Mouse (Mus musculus) G1E (cell line): ENCODE results near the gene Lrig1. TPM values are rescaled to one million over a fixed set of nuclear protein-coding genes. Genes with fewer than 3 reads are reported as not detected.

ENCODE experiments used
- ATAC-seq: 2 replicates; pipeline ENCODE4 v1.8.0; 2016; ENCODE audit warnings: mild to moderate bottlenecking; ENCODE audit not compliant: insufficient number of reproducible peaks, poor library complexity, low FRiP score, severe bottlenecking; ENCODE audit errors: extremely low read depth
- DNase-seq: peaks from one replicate; pipeline ENCODE4 v3.0.0; 2012; ENCODE audit warnings: low spot score
- H3K27me3 ChIP-seq: 2 replicates; pipeline ENCODE4 v1.6.1; 2012; ENCODE audit warnings: mild to moderate bottlenecking, low read length, inconsistent platforms; ENCODE audit not compliant: insufficient read depth
- H3K36me3 ChIP-seq: replicated peaks from 2 replicates; pipeline ENCODE3; 2012; ENCODE audit warnings: mild to moderate bottlenecking, inconsistent platforms
- H3K4me1 ChIP-seq: 2 replicates; pipeline ENCODE4 v1.6.1; 2012; ENCODE audit warnings: low read depth, low read length, inconsistent platforms, mixed read lengths; ENCODE audit not compliant: insufficient read depth
- H3K4me3 ChIP-seq: 2 replicates; pipeline ENCODE4 v1.5.1; 2012; ENCODE audit warnings: low read depth, mild to moderate bottlenecking, inconsistent platforms, low read length, moderate library complexity, mixed read lengths
- H3K9me3 ChIP-seq: replicated peaks from 2 replicates; pipeline ENCODE4 v1.6.1; 2012; ENCODE audit warnings: inconsistent platforms
- CTCF ChIP-seq: IDR thresholded peaks from 2 replicates; pipeline ENCODE4 v1.5.1; 2012; ENCODE audit warnings: low read depth, low read length, inconsistent platforms, mixed read lengths
- GATA1 ChIP-seq: IDR thresholded peaks from 2 replicates; pipeline ENCODE4 v1.6.1; 2012; ENCODE audit warnings: borderline replicate concordance, low read length, inconsistent platforms, mixed read lengths
- GATA2 ChIP-seq: IDR thresholded peaks from 2 replicates; pipeline ENCODE4 v1.6.1; 2012; ENCODE audit warnings: low read depth, low read length, inconsistent platforms, borderline replicate concordance
- POLR2AphosphoS5 ChIP-seq: IDR thresholded peaks from 2 replicates; pipeline ENCODE4 v1.6.1; 2012; ENCODE audit warnings: low read depth, low read length, inconsistent platforms; ENCODE audit not compliant: insufficient replicate concordance
- TAL1 ChIP-seq: conservative IDR thresholded peaks from 2 replicates; pipeline ENCODE4 v1.6.1; 2012; ENCODE audit warnings: low read depth, low read length, inconsistent platforms, mixed read lengths
- polyA plus RNA-seq: library from polyadenylated mRNA; stranded (reverse); fragments of >175 nt; gene quantifications from 2 replicates; pipeline ENCODE4 v1.2.3, GENCODE M21; 2012
- total RNA-seq, 2 experiments: library from RNA; stranded (forward) in 1 of 2; stranded (reverse) in 1 of 2; fragments of 200-1000 nt in 1 of 2; fragments of >200 nt in 1 of 2; fragmentation: Nextera tagmentation in 1 of 2; gene quantifications; 2 replicates each; pipeline ENCODE4 v1.2.3; 2014 to 2017

Gene Lrig1
- total and polyA plus RNA-seq, 3 experiments, result 7.0 to 23.6 (median 9.7) TPM

- peaks cover 4% of the 10 kb centered on the region for H3K36me3 ChIP-seq
- peak overlapping the region; percentile 82; the same call in 1 of the 2 replicates for H3K4me3 ChIP-seq
- DNase-seq (no peak), ATAC-seq (no peak)
- peaks cover 46% of the 10 kb centered on the region for H3K4me1 ChIP-seq
- peaks cover 17% of the 10 kb centered on the region for H3K27me3 ChIP-seq
- H3K9me3 ChIP-seq, result peaks cover 9% of the 10 kb centered on the region
- TF ChIP-seq CTCF, result no peak
- no peak for TF ChIP-seq GATA2
- no peak for TF ChIP-seq GATA1
- no peak for TF ChIP-seq POLR2AphosphoS5
- no peak for TF ChIP-seq TAL1
These were observed 654 bp upstream of the Lrig1 start for GRCm38 (mm10) chr6:94700612-94701011.

GRCm38 (mm10) chr6:94699173-94699987 is 578 bp downstream of the Lrig1 start:
- Histone ChIP-seq H3K4me3 (peak overlapping the region; percentile 82), H3K4me1 (peaks cover 56% of the 10 kb centered on the region), H3K27me3 (peaks cover 15% of the 10 kb centered on the region), H3K9me3 (peaks cover 9% of the 10 kb centered on the region), H3K36me3 (peaks cover 6% of the 10 kb centered on the region)
- no peak for DNase-seq
- ATAC-seq, result no peak
- no peak for TF ChIP-seq CTCF
- TF ChIP-seq TAL1, result no peak
- TF ChIP-seq GATA1, result no peak
- TF ChIP-seq POLR2AphosphoS5, result no peak
- TF ChIP-seq GATA2, result no peak

GRCm38 (mm10) chr6:94698509-94699172 is 1.3 kb downstream of the Lrig1 start:
- H3K36me3 ChIP-seq, result peaks cover 6% of the 10 kb centered on the region
- ATAC-seq (no peak), DNase-seq (no peak)
- TF ChIP-seq POLR2AphosphoS5, result no peak
- TF ChIP-seq CTCF, result no peak
- TF ChIP-seq GATA1, result no peak
- no peak for TF ChIP-seq GATA2
- TF ChIP-seq TAL1, result no peak
- H3K27me3 ChIP-seq, result peaks cover 15% of the 10 kb centered on the region
- peaks cover 9% of the 10 kb centered on the region for H3K9me3 ChIP-seq
- peak overlapping the region; percentile 82 for H3K4me3 ChIP-seq
- peaks cover 56% of the 10 kb centered on the region for H3K4me1 ChIP-seq

GRCm38 (mm10) chr6:94697423-94697822 is 2.5 kb downstream of the Lrig1 start:
- peaks cover 9% of the 10 kb centered on the region for H3K9me3 ChIP-seq
- DNase-seq (no peak), ATAC-seq (no peak)
- H3K36me3 ChIP-seq, result peaks cover 10% of the 10 kb centered on the region
- peaks cover 6% of the 10 kb centered on the region for H3K27me3 ChIP-seq
- peaks cover 58% of the 10 kb centered on the region for H3K4me1 ChIP-seq
- TF ChIP-seq TAL1 (no peak), CTCF (no peak), POLR2AphosphoS5 (no peak), GATA2 (no peak), GATA1 (no peak)
- H3K4me3 ChIP-seq, result peak overlapping the region; percentile 56; the same call in 1 of the 2 replicates

DNA sequence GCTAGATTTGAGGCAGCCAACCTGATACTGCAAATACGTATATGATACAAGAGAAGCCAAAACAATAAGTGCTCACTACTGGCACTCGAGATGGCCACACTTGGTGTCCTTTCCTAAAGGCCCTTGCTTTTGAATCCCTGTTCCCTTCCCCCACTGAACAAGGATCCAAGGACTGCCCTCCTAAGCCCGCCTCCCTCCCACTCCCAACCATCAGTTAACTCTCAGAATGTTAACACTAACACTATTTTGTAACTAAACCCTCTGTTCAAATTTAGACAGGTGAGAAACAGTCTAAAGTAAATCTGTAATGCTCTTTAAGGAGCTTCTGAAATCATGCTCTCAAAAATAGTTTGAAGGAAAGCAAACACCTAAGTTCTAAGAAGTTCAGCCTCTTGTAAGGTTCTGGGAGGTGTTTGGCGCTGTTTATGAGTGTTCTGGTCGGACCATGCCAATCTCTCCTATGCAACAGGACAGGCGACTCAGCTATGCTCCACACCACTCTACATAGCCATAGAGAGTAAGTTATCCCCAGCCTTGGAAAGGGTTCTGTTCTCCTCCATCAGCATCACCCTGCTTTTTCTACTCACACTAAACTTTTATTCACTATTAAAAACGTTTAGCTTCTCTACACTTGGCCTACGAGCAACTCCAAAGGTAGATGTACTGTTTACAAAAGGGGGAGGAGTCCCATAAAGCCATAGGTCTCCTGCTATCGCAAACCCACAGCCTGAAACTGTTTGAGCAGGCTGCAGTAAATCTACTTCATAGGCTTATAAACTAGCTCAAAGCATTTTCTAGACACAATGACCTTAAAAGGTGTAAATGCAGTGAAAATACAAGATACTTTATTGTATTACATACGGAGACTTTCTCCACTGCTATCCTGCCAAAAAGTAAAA is 3.5 kb downstream of the Lrig1 start:
- H3K36me3 ChIP-seq, result peaks cover 14% of the 10 kb centered on the region
- peaks cover 9% of the 10 kb centered on the region for H3K9me3 ChIP-seq
- peaks cover 60% of the 10 kb centered on the region for H3K4me1 ChIP-seq
- ATAC-seq, result no peak
- H3K4me3 ChIP-seq, result peak overlapping the region; percentile 14; the same call in 1 of the 2 replicates
- TF ChIP-seq TAL1, result no peak
- TF ChIP-seq GATA2, result no peak
- no peak for TF ChIP-seq POLR2AphosphoS5
- no peak for TF ChIP-seq CTCF
- TF ChIP-seq GATA1, result no peak
- DNase-seq, result no peak
- no peaks in the 10 kb centered on the region; the same call in 1 of the 2 replicates for H3K27me3 ChIP-seq
